Mouse (Mus musculus) heart, embryonic 12.5 days (tissue): ENCODE results near the gene Ildr1. TPM values are rescaled to one million over a fixed set of nuclear protein-coding genes. Genes with fewer than 3 reads are reported as not detected.

Experiments used
- ATAC-seq: fragments of 200-750 bp; cut with Nextera tagmentation; 2 replicates; pipeline ENCODE4 v1.8.0; 2017; ENCODE audit warnings: moderate TSS enrichment, moderate library complexity; ENCODE audit not compliant: insufficient number of reproducible peaks, low FRiP score
- H3K27ac ChIP-seq: fragments of 300-500 bp; sonication (generic); 2 replicates; pipeline ENCODE4 v1.5.1; 2016; ENCODE audit warnings: mild to moderate bottlenecking, moderate library complexity; ENCODE audit not compliant: poor library complexity, severe bottlenecking
- H3K27me3 ChIP-seq: fragments of 300-500 bp; sonication (generic); replicated peaks from 2 replicates; pipeline ENCODE4 v1.6.1; 2016; ENCODE audit warnings: mild to moderate bottlenecking, moderate library complexity
- H3K36me3 ChIP-seq: fragments of 300-500 bp; sonication (generic); 2 replicates; pipeline ENCODE4 v1.6.1; 2016; ENCODE audit warnings: mild to moderate bottlenecking, moderate library complexity
- H3K4me1 ChIP-seq: fragments of 300-500 bp; sonication (generic); replicated peaks from 2 replicates; pipeline ENCODE4 v1.6.1; 2016; ENCODE audit warnings: mild to moderate bottlenecking
- H3K4me2 ChIP-seq: fragments of 300-500 bp; sonication (generic); 2 replicates; pipeline ENCODE4 v1.6.1; 2016; ENCODE audit warnings: mild to moderate bottlenecking, moderate library complexity
- H3K4me3 ChIP-seq: fragments of 300-500 bp; sonication (generic); 2 replicates; pipeline ENCODE4 v1.5.1; 2016; ENCODE audit warnings: mild to moderate bottlenecking
- H3K9ac ChIP-seq: fragments of 300-500 bp; sonication (generic); 2 replicates; pipeline ENCODE4 v1.6.1; 2016; ENCODE audit warnings: mild to moderate bottlenecking, moderate library complexity
- H3K9me3 ChIP-seq: fragments of 300-500 bp; sonication (generic); replicated peaks from 2 replicates; pipeline ENCODE4 v1.6.1; 2016; ENCODE audit warnings: mild to moderate bottlenecking, moderate library complexity
- WGBS: fragments of 180-500 bp; shearing (Covaris S2); methylation state at CpG from one replicate; pipeline ENCODE4 v1.1.7; 2016; 5-methylcytosine and 5-hydroxymethylcytosine counted together
- polyA plus RNA-seq: library from polyadenylated mRNA; unstranded; fragments of >200 nt; fragmentation: Nextera tagmentation; extraction: Ambion mirVana; gene quantifications from 2 replicates; pipeline ENCODE4 v1.2.1, GENCODE M21; 2016

The Ildr1 gene
- polyA plus RNA-seq, 1 experiment from 2014 or later = not detected

- H3K4me3 ChIP-seq = no peak overlapping the region
- H3K4me1 ChIP-seq = no peaks in the 10 kb centered on the region
- no peak overlapping the region for H3K4me2 ChIP-seq
- no peak overlapping the region for H3K9ac ChIP-seq
- no peak for ATAC-seq
- no peak overlapping the region for H3K27ac ChIP-seq
- no peaks in the 10 kb centered on the region for H3K9me3 ChIP-seq
- H3K36me3 ChIP-seq = no peaks in the 10 kb centered on the region
- no peaks in the 10 kb centered on the region for H3K27me3 ChIP-seq
Observed at GRCm38 (mm10) chr16:36732572-36732971, 38.8 kb downstream of the Ildr1 start.

GRCm38 (mm10) chr16:36733827-36734226, 40.0 kb downstream of the Ildr1 start:
- H3K27ac ChIP-seq = no peak overlapping the region
- no peak overlapping the region for H3K4me3 ChIP-seq
- no peak for ATAC-seq
- no peaks in the 10 kb centered on the region for H3K9me3 ChIP-seq
- H3K4me2 ChIP-seq = no peak overlapping the region
- WGBS = 65% methylated on average over 1 of the region's 1 CpGs
- no peak overlapping the region for H3K9ac ChIP-seq
- no peaks in the 10 kb centered on the region for H3K36me3 ChIP-seq
- H3K4me1 ChIP-seq = no peaks in the 10 kb centered on the region
- no peaks in the 10 kb centered on the region for H3K27me3 ChIP-seq

- ATAC-seq = no peak
- WGBS = 83% methylated on average over 3 of the region's 3 CpGs
Observed at GRCm38 (mm10) chr16:36735421-36735820, 41.6 kb downstream of the Ildr1 start.

GRCm38 (mm10) chr16:36739404-36739930, 45.7 kb downstream of the Ildr1 start:
- no peak for ATAC-seq
- H3K4me1 ChIP-seq = no peaks in the 10 kb centered on the region
- H3K9ac ChIP-seq = no peak overlapping the region
- H3K4me3 ChIP-seq = no peak overlapping the region
- H3K36me3 ChIP-seq = no peaks in the 10 kb centered on the region
- no peaks in the 10 kb centered on the region; the same call in 1 of the 2 replicates for H3K27me3 ChIP-seq
- no peak overlapping the region for H3K27ac ChIP-seq
- WGBS = 51% methylated on average over 4 of the region's 4 CpGs
- no peaks in the 10 kb centered on the region for H3K9me3 ChIP-seq
- no peak overlapping the region for H3K4me2 ChIP-seq

More at GRCm38 (mm10) chr16:36735421-36735820, 41.6 kb downstream of the Ildr1 start:
- Histone ChIP-seq H3K4me3 (no peak overlapping the region), H3K9ac (no peak overlapping the region), H3K4me1 (no peaks in the 10 kb centered on the region), H3K27ac (no peak overlapping the region), H3K27me3 (no peaks in the 10 kb centered on the region), H3K9me3 (no peaks in the 10 kb centered on the region), H3K36me3 (no peaks in the 10 kb centered on the region), H3K4me2 (no peak overlapping the region)

- H3K36me3 ChIP-seq = no peaks in the 10 kb centered on the region
- no peaks in the 10 kb centered on the region; the same call in 1 of the 2 replicates for H3K27me3 ChIP-seq
- no peaks in the 10 kb centered on the region for H3K4me1 ChIP-seq
- H3K4me3 ChIP-seq = no peak overlapping the region
- no peak overlapping the region for H3K4me2 ChIP-seq
- H3K9me3 ChIP-seq = no peaks in the 10 kb centered on the region
- H3K27ac ChIP-seq = no peak overlapping the region
- 81% methylated on average over 8 of the region's 8 CpGs for WGBS
- ATAC-seq = no peak
- no peak overlapping the region for H3K9ac ChIP-seq
Observed at GRCm38 (mm10) chr16:36743580-36743979, 49.8 kb downstream of the Ildr1 start.

GRCm38 (mm10) chr16:36747068-36747467, 53.3 kb downstream of the Ildr1 start:
- no peaks in the 10 kb centered on the region for H3K36me3 ChIP-seq
- ATAC-seq = no peak
- no peak overlapping the region for H3K4me2 ChIP-seq
- H3K27ac ChIP-seq = no peak overlapping the region
- H3K9me3 ChIP-seq = no peaks in the 10 kb centered on the region
- no peaks in the 10 kb centered on the region for H3K4me1 ChIP-seq
- 73% methylated on average over 4 of the region's 4 CpGs for WGBS
- H3K27me3 ChIP-seq = no peaks in the 10 kb centered on the region; the same call in 1 of the 2 replicates
- H3K4me3 ChIP-seq = no peak overlapping the region
- no peak overlapping the region for H3K9ac ChIP-seq

- no peak overlapping the region for H3K4me2 ChIP-seq
- H3K36me3 ChIP-seq = no peaks in the 10 kb centered on the region
- no peak overlapping the region for H3K4me3 ChIP-seq
- no peak overlapping the region for H3K9ac ChIP-seq
- H3K4me1 ChIP-seq = no peaks in the 10 kb centered on the region
- no peaks in the 10 kb centered on the region for H3K9me3 ChIP-seq
- ATAC-seq = no peak
- no peak overlapping the region for H3K27ac ChIP-seq
- WGBS = 66% methylated on average over 2 of the region's 2 CpGs
- H3K27me3 ChIP-seq = no peaks in the 10 kb centered on the region; the same call in 1 of the 2 replicates
Observed at GRCm38 (mm10) chr16:36747767-36748166, 54.0 kb downstream of the Ildr1 start.

- no peaks in the 10 kb centered on the region for H3K27me3 ChIP-seq
- no peak for ATAC-seq
- H3K4me2 ChIP-seq = no peak overlapping the region
- no peak overlapping the region for H3K4me3 ChIP-seq
- no peaks in the 10 kb centered on the region for H3K4me1 ChIP-seq
- no peak overlapping the region for H3K9ac ChIP-seq
- WGBS = 79% methylated on average over 3 of the region's 3 CpGs
- H3K36me3 ChIP-seq = no peaks in the 10 kb centered on the region
- H3K9me3 ChIP-seq = no peaks in the 10 kb centered on the region
- H3K27ac ChIP-seq = no peak overlapping the region
Observed at GRCm38 (mm10) chr16:36751979-36752378, 58.2 kb downstream of the Ildr1 start.

GRCm38 (mm10) chr16:36770191-36770771, 76.5 kb downstream of the Ildr1 start:
- Histone ChIP-seq H3K27ac (no peak overlapping the region), H3K36me3 (no peaks in the 10 kb centered on the region), H3K27me3 (no peaks in the 10 kb centered on the region), H3K9me3 (no peaks in the 10 kb centered on the region), H3K9ac (no peak overlapping the region), H3K4me3 (no peak overlapping the region), H3K4me2 (no peak overlapping the region), H3K4me1 (no peaks in the 10 kb centered on the region)
- no peak for ATAC-seq
- WGBS = 76% methylated on average over 10 of the region's 13 CpGs

- Histone ChIP-seq H3K4me2 (no peak overlapping the region), H3K9me3 (no peaks in the 10 kb centered on the region), H3K27me3 (no peaks in the 10 kb centered on the region), H3K27ac (no peak overlapping the region), H3K36me3 (no peaks in the 10 kb centered on the region), H3K9ac (no peak overlapping the region), H3K4me3 (no peak overlapping the region), H3K4me1 (no peaks in the 10 kb centered on the region)
- WGBS = 71% methylated on average over 4 of the region's 4 CpGs
- ATAC-seq = no peak
Observed at GRCm38 (mm10) chr16:36770830-36771229, 77.1 kb downstream of the Ildr1 start.

GRCm38 (mm10) chr16:36771244-36771643, 77.5 kb downstream of the Ildr1 start:
- H3K36me3 ChIP-seq = no peaks in the 10 kb centered on the region
- 84% methylated on average over 2 of the region's 2 CpGs for WGBS
- no peak overlapping the region for H3K4me2 ChIP-seq
- no peak overlapping the region for H3K9ac ChIP-seq
- no peak overlapping the region for H3K4me3 ChIP-seq
- H3K4me1 ChIP-seq = no peaks in the 10 kb centered on the region
- H3K27me3 ChIP-seq = no peaks in the 10 kb centered on the region
- H3K9me3 ChIP-seq = no peaks in the 10 kb centered on the region
- no peak for ATAC-seq
- H3K27ac ChIP-seq = no peak overlapping the region

- H3K36me3 ChIP-seq = no peaks in the 10 kb centered on the region
- 93% methylated on average over 3 of the region's 3 CpGs for WGBS
- ATAC-seq = no peak
- no peak overlapping the region for H3K4me3 ChIP-seq
- no peaks in the 10 kb centered on the region for H3K27me3 ChIP-seq
- H3K27ac ChIP-seq = no peak overlapping the region
- no peak overlapping the region for H3K9ac ChIP-seq
- no peaks in the 10 kb centered on the region for H3K9me3 ChIP-seq
- H3K4me1 ChIP-seq = no peaks in the 10 kb centered on the region
- H3K4me2 ChIP-seq = no peak overlapping the region
Observed at GRCm38 (mm10) chr16:36771703-36772102, 77.9 kb downstream of the Ildr1 start.
